Mouse (Mus musculus): ENCODE results near the gene AI837181.
"Not testable (repeated sequence)": the region's sequence is repeated elsewhere in the genome, so short reads cannot be mapped to it uniquely, and the experiment has no call there.

AI837181 gene

DNA sequence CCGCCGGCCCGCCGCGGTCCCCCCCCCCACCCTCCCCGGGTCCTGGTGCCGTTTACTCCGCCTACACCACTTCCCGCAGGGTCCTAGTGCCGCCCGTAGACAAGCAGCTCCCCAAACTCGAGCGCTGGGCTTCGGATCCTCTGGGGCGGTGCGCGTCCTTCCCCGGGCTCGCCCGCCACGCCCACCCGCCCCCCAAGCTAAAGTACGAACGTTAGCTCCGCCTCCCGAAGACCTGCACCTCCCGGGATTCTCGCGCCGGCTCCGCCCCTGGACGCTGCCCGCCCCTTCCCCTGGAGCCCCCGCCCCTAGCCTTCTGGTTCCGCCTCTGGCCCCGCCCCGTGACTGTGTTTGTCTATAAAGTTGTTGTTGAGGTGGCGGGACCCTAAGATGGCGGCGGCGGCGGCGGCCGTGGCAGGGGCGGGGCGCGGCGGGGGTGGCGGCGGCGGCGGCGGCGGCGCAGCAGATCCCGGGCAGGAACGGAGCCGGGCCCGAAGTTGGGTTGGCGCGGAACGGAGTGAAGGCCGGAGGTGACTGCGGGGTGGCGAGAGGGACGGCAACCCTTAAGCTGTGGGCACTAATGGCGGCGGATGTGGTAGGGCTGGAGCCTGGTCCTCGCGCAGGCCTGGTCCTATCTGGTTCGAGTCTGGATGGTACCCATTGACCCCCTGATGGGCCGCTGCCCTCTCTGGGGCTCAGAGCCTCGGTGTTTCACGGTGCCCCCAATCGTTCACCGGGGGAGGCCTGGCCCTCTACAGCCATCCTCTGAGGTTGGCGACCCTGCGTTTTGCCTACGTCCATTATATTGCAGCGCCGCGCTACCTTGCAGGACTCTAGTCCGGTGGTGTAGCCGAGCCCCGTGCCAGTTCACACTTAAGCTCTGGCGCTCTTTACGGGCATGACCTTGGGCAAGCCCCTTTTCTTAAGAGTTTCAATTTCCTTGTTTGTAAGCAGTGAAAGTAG, at the start of gene AI837181, which contains the start of gene Drap1:
TSS of gene AI837181 (plus strand) at position 363 of the 960 bp plus-strand sequence.
TSS of gene Drap1 (minus strand) at position 198 of the 960 bp plus-strand sequence.
- DNase-seq (ENCODE audit: extremely low read depth, low read depth, low spot score): peak; percentile 57

DNA sequence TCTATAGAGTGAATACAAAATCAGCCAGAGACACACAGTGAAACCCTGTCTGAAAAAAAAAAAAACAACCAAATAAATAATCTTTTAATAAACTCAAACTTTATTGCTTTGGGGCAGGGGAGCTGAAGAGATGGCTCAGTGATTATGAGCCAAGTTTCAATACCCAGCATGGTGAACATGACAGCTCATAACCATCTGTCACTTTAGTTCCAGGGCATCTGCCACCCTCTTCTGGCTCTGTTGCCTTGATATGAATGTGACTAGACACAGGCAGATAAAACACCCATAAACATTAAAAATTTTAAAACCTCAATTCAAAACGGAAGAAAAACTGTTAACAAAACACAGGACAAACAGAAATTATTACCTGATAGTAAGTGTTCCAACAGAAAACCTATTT, 47.5 kb upstream of the AI837181 start:
- no peak for DNase-seq (ENCODE audit: extremely low read depth, low read depth, low spot score)

DNA sequence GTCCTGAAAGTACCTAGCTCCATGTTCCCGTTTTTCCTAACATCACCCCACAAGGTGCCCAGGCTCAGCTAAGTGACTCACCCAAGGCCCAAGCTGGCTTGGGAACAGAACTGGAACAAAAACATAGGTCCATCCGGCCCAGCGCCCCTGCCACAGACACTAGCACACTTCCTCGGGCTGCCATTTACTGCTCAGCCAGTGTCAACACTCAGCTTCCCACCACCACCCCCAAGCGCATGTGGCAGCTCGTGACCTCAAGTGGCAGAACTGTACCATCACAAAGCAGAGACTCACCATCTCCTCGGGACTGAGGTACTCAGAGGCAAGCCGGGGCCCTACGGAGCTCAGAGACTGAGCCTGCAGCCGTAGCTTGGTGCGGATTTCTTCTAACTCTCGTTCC, 41.6 kb upstream of the AI837181 start:
- DNase-seq (ENCODE audit: extremely low read depth, low read depth, low spot score): no peak

DNA sequence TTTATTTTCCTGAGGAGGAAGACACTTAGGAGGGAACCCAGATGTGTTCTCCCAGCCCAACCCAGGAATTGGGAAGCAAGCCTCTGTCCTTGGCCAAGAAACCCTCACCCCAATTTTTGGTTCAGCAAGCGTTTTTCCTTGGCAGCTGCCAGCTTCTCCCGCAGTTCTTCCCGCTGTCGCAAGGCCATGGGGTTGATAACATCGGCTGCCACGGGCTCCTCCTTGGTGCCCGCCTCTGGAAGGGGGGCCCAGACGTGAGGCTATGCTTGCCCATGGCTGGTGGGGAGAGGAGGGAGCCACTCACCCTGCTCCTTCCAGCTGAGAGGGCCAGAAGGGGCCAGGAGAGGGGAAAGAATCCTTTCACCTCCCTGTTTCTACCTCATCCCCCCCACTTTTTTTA, 40.2 kb upstream of the AI837181 start:
- no peak for DNase-seq (ENCODE audit: extremely low read depth, low read depth, low spot score)

DNA sequence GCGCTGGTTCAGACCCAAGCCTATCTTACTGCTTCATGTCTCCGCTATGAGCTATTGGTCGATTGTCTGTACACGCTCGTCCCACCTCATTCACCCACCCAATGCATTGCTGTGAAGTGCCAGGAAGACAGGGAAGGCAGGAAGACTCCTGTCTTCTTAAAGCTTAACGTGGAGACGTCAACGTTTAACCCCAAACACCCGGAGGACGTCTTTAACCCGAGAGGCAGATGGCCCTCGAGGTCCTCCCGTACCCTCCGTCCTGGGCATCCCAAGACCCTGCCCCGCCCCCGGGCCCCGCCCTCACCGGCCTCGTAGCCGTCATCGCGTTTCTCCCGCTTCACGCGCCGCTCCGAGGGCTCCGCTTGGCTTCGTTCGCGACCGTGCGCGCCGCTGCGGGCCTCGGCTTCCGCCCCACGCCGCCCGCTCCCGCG, 36.9 kb upstream of the AI837181 start:
- DNase-seq (ENCODE audit: extremely low read depth, low read depth, low spot score): no peak

DNA sequence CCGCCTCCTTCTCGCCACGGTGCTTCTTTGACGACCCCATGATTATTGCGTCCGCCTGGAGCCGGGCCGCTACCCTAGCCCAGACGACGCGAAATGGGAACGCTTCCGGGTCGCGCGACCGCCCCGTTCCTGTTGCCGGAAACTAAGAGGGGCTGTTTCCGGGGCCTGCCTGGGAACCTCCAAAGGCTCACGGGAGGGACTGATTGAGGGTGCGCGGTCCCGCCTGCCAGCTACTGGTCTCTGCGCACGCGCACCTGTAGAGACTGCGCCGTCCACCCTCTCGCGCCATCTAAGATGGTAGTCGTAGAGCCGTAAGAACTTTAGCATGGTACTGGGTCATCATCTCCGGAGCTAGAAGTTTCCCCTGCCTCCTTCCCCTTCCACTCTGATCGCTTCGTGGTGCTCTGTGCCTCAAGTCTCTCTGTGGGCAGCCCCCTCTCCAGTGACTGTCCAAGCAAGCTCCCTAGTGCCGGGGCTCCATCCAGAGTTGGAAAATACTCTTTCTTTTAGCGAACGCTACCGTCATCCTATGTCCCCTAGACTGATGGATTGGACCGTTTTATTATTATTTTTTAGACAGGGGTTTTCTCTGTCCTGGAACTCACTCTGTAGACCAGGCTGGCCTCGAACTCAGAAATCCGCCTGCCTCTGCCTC, 36.2 kb upstream of the AI837181 start, which contains the start of gene Sart1:
TSS of gene Sart1 (minus strand) at position 116 of the 655 bp plus-strand sequence.
- peak; percentile 51 for DNase-seq (ENCODE audit: extremely low read depth, low read depth, low spot score)

DNA sequence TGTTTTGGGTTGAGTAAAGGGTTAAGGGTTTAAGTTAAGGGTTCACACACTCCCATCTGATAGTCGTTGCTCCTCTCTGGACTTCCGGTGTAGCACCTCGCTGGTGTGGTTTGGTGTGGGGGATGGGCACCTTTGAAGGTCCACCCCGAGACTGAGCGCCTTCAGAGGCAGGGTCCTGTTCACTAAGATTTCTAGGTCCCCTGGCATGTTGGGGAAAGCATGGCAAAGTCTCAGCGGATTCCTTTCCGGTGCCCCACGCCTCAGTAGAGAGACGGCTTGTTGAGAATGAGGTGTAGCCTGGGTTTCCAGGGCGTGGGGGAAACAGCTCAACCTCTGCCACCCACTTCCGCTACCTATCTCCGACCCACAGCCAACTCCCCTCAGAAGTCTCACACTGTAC, 35.3 kb upstream of the AI837181 start:
- DNase-seq (ENCODE audit: extremely low read depth, low read depth, low spot score): no peak

DNA sequence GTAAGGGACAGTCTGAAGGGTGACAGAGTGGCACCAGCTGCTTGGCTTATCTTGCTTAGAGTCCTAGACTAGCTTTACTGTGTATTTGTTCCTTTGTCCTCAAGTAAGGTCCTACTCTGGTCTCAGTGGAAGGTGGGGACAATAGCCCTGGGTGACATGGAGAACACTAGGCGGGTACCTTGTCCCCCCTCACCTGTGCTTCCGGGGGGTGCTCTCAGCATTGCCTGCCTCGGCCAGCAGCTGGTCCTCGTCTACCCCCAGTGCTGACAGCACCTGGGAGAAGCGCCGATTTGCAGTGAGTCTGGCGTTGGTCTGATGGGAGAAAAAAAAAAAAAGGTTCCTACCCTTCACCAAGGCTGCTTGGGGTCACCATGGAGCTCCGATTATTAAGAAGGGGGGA, 34.5 kb upstream of the AI837181 start:
- DNase-seq (ENCODE audit: extremely low read depth, low read depth, low spot score): no peak

DNA sequence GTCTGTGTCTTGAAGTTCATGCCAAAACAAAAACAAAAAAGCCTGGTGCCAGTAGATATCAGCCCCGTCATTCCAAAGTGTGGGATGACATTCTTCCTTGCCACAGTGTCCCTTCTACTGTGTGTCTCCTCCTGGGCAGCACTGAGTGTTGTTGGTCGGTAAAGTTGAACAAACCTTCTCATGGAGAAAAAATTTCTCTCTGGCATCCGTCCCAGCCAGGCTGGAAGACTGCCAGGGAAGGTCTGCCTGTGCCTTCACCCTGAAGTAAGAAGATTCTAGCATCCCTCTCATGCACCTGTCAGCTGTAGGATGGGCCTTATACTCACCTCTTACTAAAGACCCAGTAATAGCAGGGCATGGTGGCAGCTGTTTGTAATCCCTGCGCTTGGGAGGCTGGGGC, 32.1 kb upstream of the AI837181 start:
- DNase-seq (ENCODE audit: extremely low read depth, low read depth, low spot score): no peak

DNA sequence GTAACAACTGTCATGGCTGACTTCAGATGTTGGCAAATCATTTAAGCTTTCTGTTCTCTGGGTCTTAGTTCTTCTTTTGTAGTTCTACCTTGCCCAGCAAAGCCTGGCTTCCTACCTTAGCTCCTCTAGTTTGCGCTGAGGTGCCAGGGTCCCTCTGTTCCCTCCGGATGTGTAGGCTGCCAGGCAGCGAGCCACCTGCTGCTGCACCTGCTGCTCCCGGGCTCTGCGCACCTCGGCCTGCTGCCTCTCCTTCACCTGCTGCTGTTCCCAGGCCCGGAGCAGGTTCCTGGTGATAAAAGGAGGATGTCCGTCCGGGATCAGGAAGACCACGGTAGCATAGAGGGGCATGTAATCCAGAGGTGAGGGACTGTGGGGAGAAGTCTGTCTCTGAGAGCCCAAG, 30.8 kb upstream of the AI837181 start:
- DNase-seq (ENCODE audit: extremely low read depth, low read depth, low spot score): no peak

DNA sequence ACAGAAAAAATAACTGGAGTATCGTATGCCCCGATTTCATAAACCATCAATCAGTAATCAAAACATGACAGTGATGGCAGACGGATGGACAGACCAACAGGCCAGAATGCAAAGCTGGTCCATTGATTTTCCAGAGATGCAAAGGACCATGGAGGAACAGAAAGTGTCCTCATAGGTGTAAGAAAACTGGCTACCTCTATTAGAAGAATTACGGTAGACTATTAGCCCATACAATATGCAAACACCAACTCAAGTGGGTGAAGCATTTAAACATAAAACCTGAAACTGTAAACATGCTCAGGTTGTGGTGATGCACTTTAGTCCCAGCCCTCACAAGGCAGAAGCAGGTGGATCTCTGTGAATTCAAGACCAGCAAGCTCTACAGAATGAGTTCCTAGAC, 29.6 kb upstream of the AI837181 start:
- no peak for DNase-seq (ENCODE audit: extremely low read depth, low read depth, low spot score)

DNA sequence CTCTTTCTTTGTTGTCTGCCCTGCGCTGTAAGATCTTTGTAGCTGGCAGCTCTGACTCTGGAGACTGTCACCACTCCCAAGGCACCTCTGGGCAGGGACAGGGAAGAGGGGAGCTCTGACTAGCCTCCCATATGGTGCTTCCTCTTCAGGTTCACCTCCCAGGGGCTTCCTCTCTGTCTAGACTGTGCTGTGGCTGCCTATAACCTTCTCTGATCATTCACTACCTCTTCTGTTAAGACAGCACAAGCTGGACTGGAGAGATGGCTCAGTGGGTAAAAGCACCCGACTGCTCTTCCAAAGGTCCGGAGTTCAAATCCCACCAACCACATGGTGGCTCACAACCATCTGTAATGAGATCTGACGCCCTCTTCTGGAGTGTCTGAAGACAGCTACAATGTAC, 23.9 kb upstream of the AI837181 start:
- DNase-seq (ENCODE audit: extremely low read depth, low read depth, low spot score): not testable (repeated sequence)

DNA sequence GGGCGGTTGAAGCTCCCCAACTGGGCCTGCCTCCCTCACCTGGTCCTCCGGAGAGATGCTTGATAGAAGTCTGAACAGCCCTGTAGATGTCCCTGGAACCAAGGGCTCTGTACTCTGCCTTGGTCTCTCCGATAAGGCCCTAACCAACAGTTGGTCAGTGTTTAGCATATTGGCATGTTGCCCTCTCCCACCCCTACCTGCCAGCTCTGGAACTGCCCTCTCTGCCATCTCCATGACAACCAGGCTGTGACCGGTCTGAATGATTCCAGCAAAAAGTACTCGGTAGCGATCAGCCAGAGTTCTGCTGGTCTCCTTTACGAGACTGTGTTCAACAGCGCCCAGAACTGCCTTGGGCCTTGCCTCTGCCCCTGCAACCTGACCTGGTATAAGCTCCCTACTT, 22.7 kb upstream of the AI837181 start, which contains the start of gene Tsga10ip:
TSS of gene Tsga10ip (minus strand) at position 234 of the 400 bp plus-strand sequence.
- no peak for DNase-seq (ENCODE audit: extremely low read depth, low read depth, low spot score)

DNA sequence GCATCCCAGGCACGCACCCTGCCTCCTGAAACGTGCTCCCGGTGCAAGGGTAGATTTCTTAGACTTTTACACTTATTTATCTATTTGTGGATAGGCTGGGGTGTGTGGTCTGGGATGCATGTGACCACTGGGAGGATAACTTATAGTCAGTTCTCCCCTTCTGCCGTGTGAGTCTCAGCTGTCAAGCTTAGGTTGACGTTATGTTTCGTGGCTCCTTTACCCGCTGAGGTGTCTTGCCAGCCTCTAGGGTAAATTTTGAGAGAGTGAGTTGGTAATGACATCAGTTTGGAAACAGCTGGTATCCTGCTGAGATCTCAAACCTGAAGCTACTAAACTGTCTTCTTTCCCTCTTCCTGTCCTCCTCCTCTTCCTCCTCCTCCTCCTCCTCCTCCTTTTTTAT, 19.0 kb upstream of the AI837181 start:
- DNase-seq (ENCODE audit: extremely low read depth, low read depth, low spot score): no peak

DNA sequence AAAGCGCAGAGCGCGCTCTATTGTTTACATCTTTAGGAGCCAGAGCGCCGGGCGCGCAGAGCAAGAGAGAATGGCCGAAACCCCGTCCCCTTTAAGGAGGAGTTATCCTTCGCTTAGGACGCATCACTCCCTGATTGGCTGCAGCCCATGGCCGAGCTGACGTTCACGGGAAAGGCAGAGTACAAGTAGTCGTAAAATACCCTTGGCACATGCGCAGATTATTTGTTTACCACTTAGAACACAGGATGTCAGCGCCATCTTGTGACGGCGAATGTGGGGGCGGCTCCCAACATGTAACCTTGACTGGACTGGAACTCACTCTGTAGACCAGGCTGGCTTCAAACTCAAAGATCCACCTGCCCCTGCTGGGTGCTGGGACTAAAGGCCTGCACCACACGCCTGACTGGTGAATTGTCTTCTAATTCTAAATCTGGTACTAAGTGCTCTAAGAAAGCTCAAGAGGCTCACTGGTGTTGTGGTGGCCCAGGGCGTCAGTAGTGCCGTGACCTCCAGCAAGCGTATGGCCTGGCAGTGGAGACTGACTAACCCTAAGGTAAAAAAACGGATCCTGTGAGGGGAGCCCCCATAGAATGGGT, 18.3 kb upstream of the AI837181 start:
- not testable (repeated sequence) for DNase-seq (ENCODE audit: extremely low read depth, low read depth, low spot score)

DNA sequence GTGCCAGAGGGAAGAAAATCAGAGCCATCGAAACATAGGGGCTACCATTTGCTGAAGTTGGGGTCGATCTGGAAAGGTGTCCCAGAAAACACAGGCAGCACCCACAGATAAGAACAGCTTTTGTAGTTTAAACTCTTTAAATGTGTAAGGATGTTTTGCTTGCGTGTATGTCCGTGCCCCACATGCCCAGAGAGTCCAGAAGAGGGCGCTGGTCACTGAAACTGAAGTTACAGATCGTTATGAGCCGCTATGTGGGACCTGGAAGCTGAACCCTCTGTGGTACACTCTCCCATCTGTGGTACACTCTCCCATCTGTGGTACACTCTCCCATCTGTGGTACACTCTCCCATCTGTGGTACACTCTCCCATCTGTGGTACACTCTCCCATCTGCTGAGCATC, 17.8 kb upstream of the AI837181 start:
- DNase-seq (ENCODE audit: extremely low read depth, low read depth, low spot score): no peak

DNA sequence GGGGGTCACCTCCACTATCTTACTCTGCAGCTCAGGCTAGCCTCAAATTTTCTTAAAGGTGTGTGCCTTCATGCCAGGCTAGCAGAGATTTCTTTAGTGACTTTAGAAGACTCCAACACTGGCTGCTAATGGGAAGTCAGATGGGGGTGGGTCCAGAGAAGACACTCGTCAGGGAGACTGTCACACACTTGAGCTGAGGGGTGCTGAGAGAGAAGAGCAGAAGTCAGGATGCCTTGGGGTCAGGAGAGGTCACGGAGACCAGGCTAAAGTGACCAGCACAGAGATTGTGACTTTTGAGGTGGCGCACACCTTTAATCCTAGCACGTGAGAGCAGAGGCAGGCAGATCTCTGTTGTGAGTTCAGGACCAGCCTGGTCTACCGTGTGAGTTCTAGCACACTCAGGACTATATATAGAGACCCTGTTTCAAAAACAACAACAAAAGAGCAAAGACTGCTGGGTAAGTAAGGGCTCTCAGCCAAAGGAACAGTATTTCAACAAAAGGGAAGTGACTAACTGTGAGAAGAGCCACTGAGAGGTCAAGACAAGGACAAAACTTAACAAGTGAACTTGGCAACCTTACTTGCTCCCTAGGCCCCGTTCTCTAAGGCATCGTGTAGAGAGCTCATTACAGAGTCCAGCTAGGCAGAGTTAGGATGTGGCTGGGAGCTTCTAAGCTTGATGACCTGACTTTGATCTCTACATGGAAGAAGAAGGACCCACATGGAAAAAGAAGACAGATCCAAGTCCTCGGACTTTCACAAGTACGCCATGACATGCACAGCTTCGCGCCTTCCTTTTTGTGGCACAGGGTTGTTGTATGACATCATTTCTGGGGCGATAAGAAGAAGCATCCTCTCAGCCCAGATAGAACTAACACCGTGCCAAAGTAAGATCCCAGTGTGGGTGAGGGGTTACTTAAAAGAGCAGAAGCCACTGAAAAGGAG, 16.6 kb upstream of the AI837181 start:
- no peak for DNase-seq (ENCODE audit: extremely low read depth, low read depth, low spot score)

DNA sequence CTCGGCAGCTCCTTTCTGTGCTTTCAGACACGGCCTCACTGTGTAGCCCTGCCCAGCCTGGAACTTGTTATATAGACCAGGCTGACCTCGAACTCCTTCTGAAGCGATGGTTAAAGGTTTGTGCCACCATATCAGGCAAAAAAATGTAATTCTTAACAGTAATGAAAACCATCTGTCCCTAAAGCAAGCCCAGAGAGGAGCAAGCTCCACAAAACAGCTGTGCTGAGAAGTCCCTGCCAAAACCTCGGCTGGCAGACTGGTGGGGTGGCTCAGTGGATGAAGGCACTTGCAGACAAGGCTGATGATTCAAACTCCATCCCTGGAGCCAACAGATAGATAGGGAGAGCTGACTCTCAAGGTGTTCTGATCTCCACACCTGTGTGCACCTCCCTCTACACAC, 15.9 kb upstream of the AI837181 start:
- no peak for DNase-seq (ENCODE audit: extremely low read depth, low read depth, low spot score)

DNA sequence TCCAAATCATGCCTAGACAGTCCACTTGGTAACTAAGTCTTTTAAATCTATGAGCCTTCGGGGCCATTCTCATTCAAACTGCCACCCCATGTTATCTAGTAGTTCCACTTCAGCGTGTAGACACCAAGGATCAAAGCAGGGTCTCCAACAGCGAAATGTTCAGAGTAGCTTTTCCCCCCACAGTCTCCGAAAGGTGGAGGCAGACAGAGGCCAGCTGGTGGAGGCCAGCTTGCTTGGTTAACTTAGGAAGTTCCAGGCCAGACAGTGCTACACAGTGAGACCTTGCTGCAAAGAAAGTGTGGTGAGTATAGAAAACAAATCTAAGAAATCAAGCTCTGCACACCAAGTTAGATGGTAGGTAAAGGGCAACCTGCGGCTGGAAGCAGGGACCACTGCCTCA, 14.3 kb upstream of the AI837181 start:
- no peak for DNase-seq (ENCODE audit: extremely low read depth, low read depth, low spot score)

DNA sequence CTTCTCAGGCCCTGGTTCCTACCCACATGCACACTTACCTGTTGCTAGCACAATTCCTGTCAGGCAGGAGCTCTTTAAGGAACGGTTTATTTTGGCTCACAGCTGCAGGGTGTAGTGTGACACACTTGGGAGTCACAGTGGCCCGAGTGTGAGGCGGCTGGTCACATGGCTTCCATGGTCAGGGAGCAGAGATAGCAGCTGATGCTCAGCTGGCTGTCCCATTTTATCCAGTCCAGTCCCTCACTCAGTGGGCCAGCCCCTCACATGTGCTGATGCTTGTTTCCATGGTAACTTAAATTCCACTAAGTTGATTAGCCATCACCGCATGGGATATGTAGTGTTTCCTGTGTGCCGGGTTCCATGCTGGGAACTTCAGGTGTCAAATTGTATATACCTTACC, 13.0 kb upstream of the AI837181 start:
- no peak for DNase-seq (ENCODE audit: extremely low read depth, low read depth, low spot score)

All from fat pad, adult 2 months (tissue).